Mouse (Mus musculus) left cerebral cortex, postnatal 4 days (tissue): ENCODE measurements around the gene Coro1b. TPM values are rescaled to one million over a fixed set of nuclear protein-coding genes. Genes with fewer than 3 reads are reported as not detected.

Experiments used
- DNase-seq: peaks from one replicate; pipeline ENCODE4 v3.0.0-alpha.2; 2022
- intact Hi-C: fragments of 180-260 bp; cut with DNase I; formaldehyde crosslinking; loops from one replicate; pipeline ENCODE4 v1.15.1; 2025
- total RNA-seq, 2 experiments: library from RNA; stranded (reverse); gene quantifications; 2 replicates each; pipeline ENCODE4 v1.2.3; 2021

Gene Coro1b
- total RNA-seq, result 100 to 1,000 TPM in 1 of 2 experiments, 10 to 100 TPM in 1; 92.6 to 107 TPM

DNA sequence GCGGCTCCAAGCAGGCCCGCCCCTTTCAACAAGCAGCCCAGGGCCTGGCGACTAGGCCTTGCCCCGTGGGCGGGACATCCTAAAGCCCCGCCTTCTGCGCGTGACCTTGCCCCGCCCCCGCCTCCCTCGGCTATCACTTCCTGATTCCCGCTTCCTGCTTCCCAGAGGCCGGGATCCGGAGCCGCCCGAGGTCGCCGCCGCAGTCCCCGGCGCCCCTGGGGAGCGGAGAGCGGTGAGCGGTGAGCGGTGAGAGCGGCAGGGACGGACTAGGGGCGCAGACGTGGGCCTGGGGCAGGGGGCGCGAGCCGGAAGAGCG, at the start of gene Coro1b:
Gene Coro1b (plus strand): TSS at position 129 of the 316 bp plus-strand sequence.
- intact Hi-C loops, result no loop called here
- peak; percentile 96 for DNase-seq

DNA sequence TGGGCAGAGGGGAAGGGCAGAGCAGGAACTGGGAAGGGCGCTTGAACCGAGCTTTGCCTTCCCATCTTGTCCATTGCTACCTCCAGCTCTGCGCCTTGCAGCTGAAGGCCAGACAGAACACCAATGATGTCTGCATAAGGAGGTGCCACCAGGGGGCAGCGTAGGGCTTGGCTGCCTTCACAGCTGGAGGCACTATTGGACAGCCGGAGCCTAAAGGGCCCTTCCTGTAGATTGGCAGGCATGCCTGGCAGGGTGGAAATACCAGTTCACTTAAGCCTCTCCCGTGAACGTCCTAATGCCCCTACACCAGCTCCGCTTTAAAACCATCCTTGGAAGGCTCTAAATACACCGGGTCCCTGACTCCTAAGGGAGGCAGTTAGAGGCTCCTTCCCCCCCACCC, 49.4 kb upstream of the Coro1b start:
- intact Hi-C loops, result no loop called here
- DNase-seq, result peak; percentile 90

DNA sequence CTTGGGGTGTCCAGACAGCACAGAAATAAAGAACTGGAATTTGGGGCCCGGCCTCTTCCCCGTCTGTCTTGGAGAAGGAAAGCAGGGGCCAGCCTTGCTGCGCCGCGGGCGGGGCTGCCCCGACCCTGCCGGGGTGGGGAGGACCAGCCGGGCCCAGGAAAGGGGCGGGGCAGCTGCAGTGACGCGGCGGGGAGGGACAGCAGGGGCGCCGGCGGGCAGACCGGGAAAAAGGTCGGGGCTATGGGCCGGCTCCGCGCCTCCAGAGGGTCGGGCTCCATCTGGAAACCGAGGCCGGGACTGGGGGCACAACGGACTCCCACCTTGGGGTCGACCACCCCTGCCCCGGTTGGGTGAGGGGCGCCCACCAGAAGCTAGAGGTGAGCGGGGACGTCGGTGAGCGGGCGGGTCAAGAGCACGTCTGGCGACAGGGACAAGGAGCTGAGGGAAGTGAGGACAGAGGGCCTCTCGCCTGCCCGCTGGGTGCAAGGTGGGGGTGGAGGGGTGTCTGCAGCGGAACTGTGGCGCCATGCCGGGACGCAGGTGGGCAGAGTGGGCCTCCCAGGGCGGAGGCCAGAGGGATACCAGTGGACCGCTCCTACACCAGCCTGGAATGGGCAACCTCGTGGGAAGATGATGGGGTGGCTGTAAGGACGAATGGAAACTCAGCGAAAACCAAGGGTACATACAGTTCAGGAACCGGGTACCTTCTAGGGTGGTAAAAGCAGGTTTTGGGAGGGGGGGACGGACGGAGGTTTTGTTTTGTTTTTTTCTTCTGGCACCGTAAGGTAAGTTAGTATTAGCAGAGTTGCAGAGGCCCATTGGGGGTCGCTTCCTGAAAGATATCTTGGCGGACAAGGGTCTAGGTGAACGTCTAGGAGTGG, 48.3 kb upstream of the Coro1b start, which contains the start of gene Pitpnm1:
Gene Pitpnm1 (plus strand): TSS at position 162 of the 881 bp plus-strand sequence.
- DNase-seq, result peak; percentile 41
- intact Hi-C loops, result no loop called here

DNA sequence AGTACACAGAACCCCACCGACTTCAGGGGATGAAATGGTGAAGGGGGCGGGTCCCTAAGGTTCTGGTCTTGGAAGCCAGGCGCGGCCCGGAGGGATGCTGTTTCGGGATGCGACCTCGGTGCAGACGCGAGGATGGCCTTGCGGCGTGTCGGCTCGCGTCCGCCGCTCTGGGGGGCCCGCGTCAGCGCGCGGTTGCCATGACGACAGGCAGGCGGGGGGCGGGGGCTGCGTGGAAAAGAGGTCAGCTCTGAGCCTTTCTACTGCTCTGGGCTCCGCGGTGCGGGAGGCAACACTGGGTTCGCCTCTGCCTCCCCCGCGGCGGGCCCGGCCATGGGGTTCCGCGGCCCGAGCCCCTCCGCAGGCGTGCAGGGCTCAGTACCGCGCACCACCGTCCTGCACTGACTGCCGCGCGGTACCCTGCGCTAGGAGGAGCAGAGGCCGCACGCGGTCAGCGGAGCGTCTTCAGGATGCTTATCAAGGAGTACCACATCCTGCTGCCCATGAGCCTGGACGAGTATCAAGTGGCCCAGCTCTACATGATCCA, 47.6 kb upstream of the Coro1b start:
- intact Hi-C loops, result no loop called here
- peak; percentile 60 for DNase-seq

DNA sequence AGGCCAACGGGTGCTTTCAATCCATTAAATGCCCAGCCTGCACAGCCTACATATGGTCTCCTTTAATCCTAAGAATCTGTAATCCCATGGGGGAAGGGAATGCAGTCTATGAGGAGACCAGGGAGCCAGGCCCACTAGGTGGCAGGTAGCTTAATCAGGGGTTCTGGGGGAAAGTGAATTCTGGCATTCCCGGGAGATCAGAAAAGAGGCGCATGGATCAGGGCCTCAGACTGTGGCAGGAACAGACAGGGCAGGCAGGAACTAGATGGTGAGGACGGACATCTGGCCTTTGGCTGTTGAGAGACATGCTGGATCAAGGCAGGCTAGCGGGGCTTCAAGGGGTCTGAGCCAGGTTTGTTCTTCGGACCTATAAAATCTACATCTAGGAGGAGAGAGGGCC, 47.0 kb upstream of the Coro1b start:
- DNase-seq, result no peak
- intact Hi-C loops, result no loop called here

DNA sequence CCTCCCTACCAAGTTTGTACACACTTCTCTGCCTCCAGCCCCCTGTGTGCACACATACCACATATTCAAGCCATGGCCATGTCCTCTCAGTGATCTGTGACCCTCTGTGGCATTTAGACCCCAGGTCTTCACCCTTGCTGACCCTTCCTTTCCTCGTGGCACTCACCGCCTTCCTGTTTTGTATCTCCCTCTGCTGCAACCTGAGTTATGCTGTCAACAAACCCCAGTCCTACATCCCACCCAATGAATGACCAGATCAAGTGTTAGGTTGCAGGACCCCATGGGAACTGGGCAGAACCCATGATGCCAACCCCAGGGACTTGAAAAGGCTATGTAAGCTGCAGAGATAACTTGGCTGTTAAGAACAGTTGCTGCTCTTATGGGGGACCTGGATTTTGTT, 46.4 kb upstream of the Coro1b start:
- intact Hi-C loops, result no loop called here

DNA sequence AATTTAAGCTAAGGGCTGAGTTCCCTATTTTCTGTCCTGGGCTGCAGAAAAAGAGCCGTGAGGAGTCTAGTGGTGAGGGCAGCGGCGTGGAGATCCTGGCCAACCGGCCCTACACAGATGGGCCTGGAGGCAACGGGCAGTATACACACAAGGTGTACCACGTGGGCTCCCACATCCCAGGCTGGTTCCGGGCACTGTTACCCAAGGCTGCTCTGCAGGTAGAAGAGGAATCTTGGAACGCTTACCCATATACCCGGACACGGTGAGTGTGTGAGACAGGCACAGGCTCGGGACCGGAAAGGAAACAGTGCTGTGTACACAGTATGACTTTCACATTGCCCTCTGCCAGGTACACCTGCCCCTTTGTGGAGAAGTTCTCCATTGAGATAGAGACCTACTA, 45.8 kb upstream of the Coro1b start:
- no peak for DNase-seq
- intact Hi-C loops, result no loop called here

More for the DNA sequence above, 46.4 kb upstream of the Coro1b start:
- DNase-seq, result no peak

DNA sequence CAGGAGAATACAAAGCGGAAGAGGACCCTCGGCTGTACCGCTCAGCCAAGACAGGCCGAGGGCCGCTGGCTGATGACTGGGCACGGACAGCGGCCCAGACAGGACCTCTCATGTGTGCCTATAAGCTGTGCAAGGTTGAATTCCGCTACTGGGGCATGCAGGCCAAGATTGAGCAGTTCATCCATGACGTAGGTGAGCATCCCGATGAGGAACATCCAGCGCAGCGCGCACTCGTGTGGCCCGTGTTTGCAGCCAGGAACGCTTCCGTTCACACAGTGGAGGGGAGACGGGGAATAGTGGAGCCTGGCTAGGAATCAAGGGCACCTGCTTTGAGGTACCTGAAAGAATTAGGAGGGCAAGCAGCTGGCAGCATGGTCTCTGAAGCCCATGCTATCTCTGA, 45.1 kb upstream of the Coro1b start:
- DNase-seq, result no peak
- intact Hi-C loops, result no loop called here

DNA sequence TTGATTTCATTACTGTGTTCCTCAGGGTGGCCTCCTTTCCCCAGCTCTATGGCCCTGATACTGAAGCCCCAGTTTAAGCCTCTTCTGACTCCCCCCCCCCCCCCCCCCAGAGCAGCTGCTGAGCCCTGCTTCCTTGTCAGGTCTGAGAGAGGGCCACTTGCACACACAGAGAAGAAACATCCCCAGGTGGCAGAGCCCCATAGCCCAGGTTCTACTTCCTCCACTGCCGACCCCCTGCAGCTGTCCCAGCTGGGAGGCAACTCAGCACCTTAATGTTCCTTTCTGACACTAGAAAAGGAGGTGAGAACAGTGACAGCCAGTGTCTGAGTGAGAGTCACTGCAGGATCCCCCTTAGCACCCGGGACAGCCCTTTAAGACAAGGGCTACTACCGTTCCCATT, 44.6 kb upstream of the Coro1b start:
- intact Hi-C loops, result no loop called here
- no peak for DNase-seq

DNA sequence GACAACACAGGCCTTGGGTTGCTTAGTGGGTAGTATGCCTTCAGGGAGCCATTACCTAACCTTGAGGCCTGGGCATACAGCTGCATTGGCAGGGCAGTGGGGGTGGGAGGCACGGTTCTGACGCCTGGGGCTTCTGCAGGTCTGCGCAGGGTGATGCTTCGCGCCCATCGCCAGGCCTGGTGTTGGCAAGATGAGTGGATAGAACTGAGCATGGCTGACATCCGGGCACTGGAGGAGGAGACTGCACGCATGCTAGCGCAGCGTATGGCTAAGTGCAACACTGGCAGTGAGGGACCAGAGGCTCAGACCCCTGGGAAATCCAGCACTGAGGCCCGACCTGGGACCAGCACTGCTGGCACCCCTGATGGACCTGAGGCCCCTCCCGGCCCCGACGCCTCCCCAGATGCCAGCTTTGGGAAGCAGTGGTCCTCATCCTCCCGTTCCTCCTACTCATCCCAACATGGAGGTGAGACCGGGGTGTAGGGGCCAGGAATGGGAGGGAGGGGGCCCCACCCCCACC, 43.7 kb upstream of the Coro1b start:
- no peak for DNase-seq
- intact Hi-C loops, result no loop called here

DNA sequence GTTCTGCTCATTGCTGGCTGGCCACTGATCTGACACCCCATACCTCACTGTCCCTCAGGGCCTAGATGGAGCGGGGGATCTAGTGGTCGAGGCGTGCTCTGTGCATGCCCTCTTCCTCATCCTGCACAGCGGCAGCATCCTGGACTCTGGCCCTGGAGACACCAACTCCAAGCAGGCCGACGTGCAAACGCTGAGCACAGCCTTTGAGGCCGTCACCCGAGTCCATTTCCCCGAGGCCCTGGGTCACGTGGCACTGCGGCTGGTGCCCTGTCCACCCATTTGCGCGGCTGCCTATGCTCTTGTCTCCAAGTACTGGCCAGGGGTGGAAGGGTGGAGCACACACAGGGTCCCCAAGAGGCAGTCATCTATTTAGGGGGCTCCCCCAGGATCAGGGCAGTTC, 41.8 kb upstream of the Coro1b start:
- DNase-seq, result no peak
- intact Hi-C loops, result no loop called here

DNA sequence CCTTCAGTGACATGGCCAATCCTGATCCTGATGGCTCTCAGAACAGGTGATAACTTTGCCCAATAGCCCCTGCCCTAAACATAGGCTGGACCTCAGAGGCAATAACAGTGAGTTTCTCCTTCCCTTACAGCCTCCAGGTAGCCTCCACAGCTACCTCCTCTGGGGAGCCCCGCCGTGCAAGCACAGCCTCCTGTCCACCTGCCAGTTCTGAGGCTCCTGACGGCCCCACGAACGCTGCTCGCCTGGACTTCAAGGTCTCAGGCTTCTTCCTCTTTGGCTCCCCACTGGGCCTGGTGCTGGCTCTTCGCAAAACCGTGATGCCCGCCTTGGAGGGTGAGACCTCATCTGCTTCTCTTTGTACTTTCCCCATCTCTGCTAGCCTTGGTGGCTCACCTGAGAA, 39.9 kb upstream of the Coro1b start:
- DNase-seq, result no peak
- intact Hi-C loops, result no loop called here

DNA sequence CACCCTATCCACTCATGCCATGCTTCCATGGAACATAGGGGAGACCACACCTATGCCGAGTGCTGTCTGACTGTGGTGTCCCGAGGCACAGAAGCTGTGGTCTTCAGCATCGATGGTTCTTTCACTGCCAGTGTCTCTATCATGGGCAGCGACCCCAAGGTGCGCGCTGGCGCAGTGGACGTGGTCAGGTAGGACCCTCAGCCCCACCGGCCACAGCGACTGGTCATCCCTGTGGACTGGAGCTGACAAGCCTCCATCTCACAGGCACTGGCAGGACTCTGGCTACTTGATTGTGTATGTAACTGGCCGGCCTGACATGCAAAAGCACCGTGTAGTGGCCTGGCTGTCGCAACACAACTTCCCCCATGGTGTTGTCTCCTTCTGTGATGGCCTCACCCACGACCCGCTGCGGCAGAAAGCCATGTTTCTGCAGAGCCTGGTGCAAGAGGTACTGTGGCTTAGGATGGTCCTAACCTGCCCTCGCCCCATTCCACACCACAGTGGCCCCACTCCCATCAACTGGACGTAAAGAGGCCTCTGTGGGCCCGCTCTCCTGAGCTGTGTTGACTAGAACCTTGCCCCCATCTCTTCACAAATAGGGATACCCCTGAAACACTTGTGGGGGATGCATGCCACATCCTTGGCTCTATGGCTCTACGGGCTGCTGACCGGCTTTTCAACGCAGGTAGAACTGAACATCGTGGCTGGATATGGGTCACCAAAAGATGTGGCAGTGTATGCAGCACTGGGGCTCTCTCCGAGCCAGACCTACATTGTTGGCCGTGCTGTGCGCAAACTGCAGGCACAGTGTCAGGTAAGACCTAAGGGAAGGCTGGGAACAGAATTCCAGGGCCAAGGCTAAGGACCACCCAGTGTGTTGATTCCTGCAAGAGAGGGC, 36.1 kb upstream of the Coro1b start:
- intact Hi-C loops, result no loop called here
- DNase-seq, result no peak

DNA sequence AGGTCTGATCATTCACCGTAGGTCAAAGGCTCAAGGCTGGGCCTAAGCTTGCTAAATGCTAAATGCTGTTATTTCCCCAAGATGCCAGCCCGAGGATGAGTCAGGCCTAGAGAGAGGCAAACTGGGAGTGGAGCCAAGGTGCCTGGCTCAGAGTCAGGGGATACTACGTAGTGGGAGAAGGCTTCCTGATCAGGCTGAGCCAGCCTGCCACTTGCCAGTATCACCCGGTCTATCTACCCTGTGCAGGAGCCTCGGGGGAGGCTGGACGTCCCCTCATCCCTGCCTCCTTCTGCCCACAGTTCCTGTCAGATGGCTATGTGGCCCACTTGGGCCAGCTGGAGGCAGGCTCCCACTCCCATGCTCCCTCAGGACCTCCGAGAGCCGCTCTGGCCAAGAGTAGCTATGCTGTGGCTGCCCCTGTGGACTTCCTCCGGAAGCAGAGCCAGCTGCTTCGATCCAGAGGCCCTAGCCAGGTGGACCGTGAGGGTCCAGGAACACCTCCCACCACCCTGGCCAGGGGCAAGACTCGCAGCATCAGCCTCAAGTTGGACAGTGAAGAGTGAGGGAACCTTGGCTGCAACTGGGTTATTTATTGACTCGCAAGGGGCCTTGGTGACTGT, 35.1 kb upstream of the Coro1b start:
- intact Hi-C loops, result no loop called here
- DNase-seq, result peak; percentile 88

DNA sequence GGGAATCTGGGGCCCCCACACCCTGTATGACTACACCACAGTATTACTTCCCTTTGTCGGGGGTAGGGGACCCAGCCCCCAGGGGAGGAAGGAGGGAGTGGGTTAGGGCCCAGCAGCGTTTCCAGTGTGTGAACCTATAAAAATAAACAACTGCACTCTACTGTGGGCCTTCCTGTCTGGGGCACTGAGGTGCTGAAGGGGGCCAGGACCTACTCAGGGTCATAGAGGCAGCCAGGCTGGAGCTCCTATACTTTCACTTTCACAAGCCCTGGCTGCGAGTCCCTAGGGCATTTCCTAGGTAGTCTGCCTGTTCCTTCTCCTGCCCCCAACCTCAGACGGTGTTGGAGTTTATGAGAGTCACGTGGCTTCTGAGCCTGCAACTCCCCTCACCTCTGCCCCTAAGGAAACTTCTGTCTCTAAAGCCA, 34.6 kb upstream of the Coro1b start:
- DNase-seq, result no peak
- intact Hi-C loops, result no loop called here

DNA sequence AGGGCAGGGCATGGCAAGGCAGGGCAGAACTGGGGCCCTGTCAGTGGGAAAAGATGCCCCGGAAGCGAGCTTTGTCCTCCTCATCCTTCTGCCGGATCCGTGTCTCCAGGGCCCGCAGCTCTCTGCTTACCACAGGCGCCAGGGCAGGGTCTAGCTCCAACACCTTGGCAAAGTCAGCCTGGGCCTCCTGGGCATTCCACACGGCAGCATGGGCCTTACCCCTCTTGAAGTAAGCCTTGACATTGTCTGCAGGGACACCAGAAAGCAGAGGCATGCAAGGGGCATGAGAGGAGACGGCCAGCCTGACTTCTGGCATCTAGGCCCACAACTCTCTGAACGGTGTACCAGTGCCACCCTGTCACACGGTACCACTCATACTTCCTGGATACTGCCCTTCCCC, 33.9 kb upstream of the Coro1b start:
- intact Hi-C loops, result no loop called here
- DNase-seq, result no peak

DNA sequence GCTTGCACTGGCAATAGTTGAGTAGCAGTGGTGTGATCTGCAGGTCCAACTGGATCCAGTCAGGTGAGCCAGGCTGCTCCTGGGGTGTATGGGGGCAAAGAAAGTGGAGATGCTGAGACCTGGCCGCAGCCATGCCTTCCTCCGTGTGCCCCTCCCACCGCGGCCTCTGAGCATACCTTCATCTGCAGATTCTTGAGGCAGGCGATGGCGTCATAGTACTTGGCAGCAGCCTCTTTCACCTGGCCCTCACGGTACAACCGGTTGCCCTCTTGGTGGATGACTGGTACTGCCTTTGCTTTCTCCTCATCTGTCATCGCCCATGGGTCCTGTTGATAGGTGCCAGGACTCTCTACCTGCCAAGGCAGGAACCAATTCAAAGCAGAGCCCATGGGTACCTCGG, 33.3 kb upstream of the Coro1b start:
- intact Hi-C loops, result no loop called here
- no peak for DNase-seq

DNA sequence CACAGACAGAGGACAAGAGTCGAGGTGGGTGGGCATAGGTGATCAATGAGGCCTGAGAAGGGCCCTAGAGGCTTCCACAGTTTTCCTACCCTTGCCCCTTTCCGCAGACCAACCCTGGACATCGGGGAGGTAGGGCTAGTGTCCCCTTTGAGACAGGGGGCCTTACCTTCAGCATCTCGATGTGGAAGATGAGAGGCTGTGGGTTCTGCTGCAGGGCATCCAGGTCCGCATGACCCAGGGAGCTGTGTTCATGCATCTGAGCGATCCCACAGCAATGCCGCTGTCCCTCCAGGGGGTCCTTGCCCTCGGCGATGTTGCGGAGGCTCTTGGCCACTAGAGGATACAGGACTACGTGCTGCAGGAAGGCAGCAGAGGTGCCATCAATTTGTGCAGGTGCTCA, 32.6 kb upstream of the Coro1b start:
- no peak for DNase-seq
- intact Hi-C loops, result no loop called here

DNA sequence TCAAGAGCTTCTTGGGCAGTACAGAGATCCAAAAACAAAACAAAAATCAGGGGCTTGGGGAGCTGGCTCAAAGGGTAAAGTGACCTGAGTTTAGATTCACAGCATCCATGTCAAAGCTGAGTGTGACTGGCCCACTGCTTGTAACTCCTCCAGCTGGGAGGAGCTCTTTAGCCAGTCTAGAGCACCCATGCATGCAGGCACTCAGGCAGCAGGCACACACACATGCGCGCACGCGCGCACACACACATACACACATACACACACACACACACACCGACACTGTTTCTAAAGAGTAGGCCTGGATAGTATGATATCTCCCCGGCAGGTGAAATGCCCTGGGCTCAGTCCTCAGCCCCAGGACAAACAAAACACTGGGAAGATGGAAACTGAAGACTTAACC, 31.4 kb upstream of the Coro1b start:
- DNase-seq, result no peak
- intact Hi-C loops, result no loop called here

DNA sequence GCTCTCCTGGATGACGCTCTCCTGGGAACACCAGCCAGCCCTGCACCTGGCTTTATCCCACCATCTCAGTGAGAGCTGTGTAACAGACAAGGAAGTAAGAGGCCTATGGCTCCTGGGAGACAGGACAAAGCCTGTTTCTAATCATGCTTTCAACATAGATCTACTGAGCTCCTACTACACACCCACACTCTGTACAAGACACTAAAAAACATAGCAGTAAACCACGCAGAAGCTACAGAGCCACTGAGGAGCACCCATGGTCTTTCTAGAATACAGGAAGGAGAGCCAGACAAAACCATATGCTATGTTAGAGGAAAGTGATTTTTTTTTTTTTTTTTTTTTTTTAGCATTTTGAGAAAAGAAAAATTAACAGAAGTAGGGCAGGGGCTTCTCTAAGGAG, 30.1 kb upstream of the Coro1b start:
- intact Hi-C loops, result no loop called here
- no peak for DNase-seq
